Mouse (Mus musculus): ENCODE results near the gene Ankfn1. TPM values are rescaled to one million over a fixed set of nuclear protein-coding genes. Genes with fewer than 3 reads are reported as not detected.

Ankfn1 gene
- polyA plus RNA-seq, 1 experiment from 2014 or later, result 0.18 TPM

- DNase-seq (ENCODE audit: low spot score), result no peak
- Histone ChIP-seq H3K27ac (no peak overlapping the region), H3K4me1 (peaks cover 16% of the 10 kb centered on the region), H3K9me3 (no peaks in the 10 kb centered on the region), H3K27me3 (ENCODE audit: insufficient read depth, poor library complexity, severe bottlenecking) (no peaks in the 10 kb centered on the region), H3K36me3 (no peaks in the 10 kb centered on the region), H3K4me3 (no peak overlapping the region)
- 75% methylated on average over 11 of the region's 11 CpGs for WGBS
These were observed 356.6 kb downstream of the Ankfn1 start for GRCm38 (mm10) chr11:89420767-89421438.

GRCm38 (mm10) chr11:89419863-89420262 lies 357.6 kb downstream of the Ankfn1 start:
- Histone ChIP-seq H3K9me3 (no peaks in the 10 kb centered on the region), H3K27ac (no peak overlapping the region), H3K4me1 (peaks cover 16% of the 10 kb centered on the region), H3K27me3 (ENCODE audit: insufficient read depth, poor library complexity, severe bottlenecking) (no peaks in the 10 kb centered on the region), H3K4me3 (no peak overlapping the region), H3K36me3 (no peaks in the 10 kb centered on the region)
- DNase-seq (ENCODE audit: low spot score), result no peak
- WGBS, result 45% methylated on average over 2 of the region's 2 CpGs

GRCm38 (mm10) chr11:89418644-89419043 lies 358.8 kb downstream of the Ankfn1 start:
- Histone ChIP-seq H3K36me3 (no peaks in the 10 kb centered on the region), H3K9me3 (no peaks in the 10 kb centered on the region), H3K27me3 (ENCODE audit: insufficient read depth, poor library complexity, severe bottlenecking) (no peaks in the 10 kb centered on the region), H3K27ac (peak overlapping the region; percentile 62; the same call in 1 of the 2 replicates), H3K4me1 (peaks cover 16% of the 10 kb centered on the region), H3K4me3 (no peak overlapping the region)
- 46% methylated on average over 12 of the region's 12 CpGs for WGBS
- peak; percentile 79 for DNase-seq (ENCODE audit: low spot score)

- no peak for DNase-seq (ENCODE audit: low spot score)
- WGBS, result 68% methylated on average over 6 of the region's 6 CpGs
- Histone ChIP-seq H3K4me3 (no peak overlapping the region), H3K9me3 (no peaks in the 10 kb centered on the region), H3K36me3 (no peaks in the 10 kb centered on the region), H3K4me1 (peaks cover 16% of the 10 kb centered on the region), H3K27ac (no peak overlapping the region), H3K27me3 (ENCODE audit: insufficient read depth, poor library complexity, severe bottlenecking) (no peaks in the 10 kb centered on the region)
These were observed 360.7 kb downstream of the Ankfn1 start for GRCm38 (mm10) chr11:89416769-89417168.

- Histone ChIP-seq H3K27me3 (ENCODE audit: insufficient read depth, poor library complexity, severe bottlenecking) (no peaks in the 10 kb centered on the region), H3K4me1 (no peaks in the 10 kb centered on the region), H3K27ac (no peak overlapping the region), H3K4me3 (no peak overlapping the region), H3K9me3 (no peaks in the 10 kb centered on the region), H3K36me3 (no peaks in the 10 kb centered on the region)
- WGBS, result 83% methylated on average over 6 of the region's 6 CpGs
- DNase-seq (ENCODE audit: low spot score), result no peak
These were observed 368.7 kb downstream of the Ankfn1 start for GRCm38 (mm10) chr11:89408774-89409173.

- WGBS, result 79% methylated on average over 1 of the region's 1 CpGs
- no peak for DNase-seq (ENCODE audit: low spot score)
- no peaks in the 10 kb centered on the region for H3K36me3 ChIP-seq
- H3K9me3 ChIP-seq, result no peaks in the 10 kb centered on the region
- no peak overlapping the region for H3K4me3 ChIP-seq
- H3K27ac ChIP-seq, result no peak overlapping the region
- no peaks in the 10 kb centered on the region for H3K27me3 ChIP-seq (ENCODE audit: insufficient read depth, poor library complexity, severe bottlenecking)
- no peaks in the 10 kb centered on the region for H3K4me1 ChIP-seq
These were observed 373.0 kb downstream of the Ankfn1 start for GRCm38 (mm10) chr11:89404489-89404888.

GRCm38 (mm10) chr11:89403436-89403835 lies 374.0 kb downstream of the Ankfn1 start:
- 92% methylated on average over 14 of the region's 14 CpGs for WGBS
- no peak for DNase-seq (ENCODE audit: low spot score)

GRCm38 (mm10) chr11:89388851-89389250 lies 388.6 kb downstream of the Ankfn1 start:
- Histone ChIP-seq H3K27me3 (ENCODE audit: insufficient read depth, poor library complexity, severe bottlenecking) (no peaks in the 10 kb centered on the region), H3K4me1 (peaks cover 5% of the 10 kb centered on the region; the same call in 1 of the 2 replicates), H3K27ac (no peak overlapping the region), H3K9me3 (no peaks in the 10 kb centered on the region), H3K4me3 (no peak overlapping the region), H3K36me3 (no peaks in the 10 kb centered on the region)
- 79% methylated on average over 2 of the region's 2 CpGs for WGBS
- no peak for DNase-seq (ENCODE audit: low spot score)

More at GRCm38 (mm10) chr11:89403436-89403835, 374.0 kb downstream of the Ankfn1 start:
- H3K9me3 ChIP-seq, result no peaks in the 10 kb centered on the region
- no peaks in the 10 kb centered on the region for H3K4me1 ChIP-seq
- no peaks in the 10 kb centered on the region for H3K27me3 ChIP-seq (ENCODE audit: insufficient read depth, poor library complexity, severe bottlenecking)
- no peak overlapping the region for H3K4me3 ChIP-seq
- H3K36me3 ChIP-seq, result no peaks in the 10 kb centered on the region
- H3K27ac ChIP-seq, result no peak overlapping the region

GRCm38 (mm10) chr11:89382634-89383009 lies 394.8 kb downstream of the Ankfn1 start:
- 70% methylated on average over 2 of the region's 2 CpGs for WGBS
- Histone ChIP-seq H3K4me1 (peaks cover 35% of the 10 kb centered on the region), H3K27ac (peak overlapping the region; percentile 84), H3K4me3 (no peak overlapping the region; the same call in 1 of the 2 replicates), H3K27me3 (ENCODE audit: insufficient read depth, poor library complexity, severe bottlenecking) (no peaks in the 10 kb centered on the region), H3K9me3 (no peaks in the 10 kb centered on the region), H3K36me3 (no peaks in the 10 kb centered on the region)
- DNase-seq (ENCODE audit: low spot score), result no peak

GRCm38 (mm10) chr11:89381782-89382633 lies 395.4 kb downstream of the Ankfn1 start:
- peak overlapping the region; percentile 3; the same call in 1 of the 2 replicates for H3K4me3 ChIP-seq
- 22% methylated on average over 8 of the region's 8 CpGs for WGBS
- peak overlapping the region; percentile 84 for H3K27ac ChIP-seq
- H3K9me3 ChIP-seq, result no peaks in the 10 kb centered on the region
- H3K36me3 ChIP-seq, result no peaks in the 10 kb centered on the region
- peak; percentile 90 for DNase-seq (ENCODE audit: low spot score)
- no peaks in the 10 kb centered on the region for H3K27me3 ChIP-seq (ENCODE audit: insufficient read depth, poor library complexity, severe bottlenecking)
- peaks cover 35% of the 10 kb centered on the region for H3K4me1 ChIP-seq

- H3K36me3 ChIP-seq, result no peaks in the 10 kb centered on the region
- no peaks in the 10 kb centered on the region for H3K27me3 ChIP-seq (ENCODE audit: insufficient read depth, poor library complexity, severe bottlenecking)
- peak; percentile 66 for DNase-seq (ENCODE audit: low spot score)
- H3K27ac ChIP-seq, result peak overlapping the region; percentile 11; the same call in 1 of the 2 replicates
- 88% methylated on average over 14 of the region's 14 CpGs for WGBS
- H3K9me3 ChIP-seq, result no peaks in the 10 kb centered on the region
- no peak overlapping the region for H3K4me3 ChIP-seq
- H3K4me1 ChIP-seq, result peaks cover 22% of the 10 kb centered on the region
These were observed 406.5 kb downstream of the Ankfn1 start for GRCm38 (mm10) chr11:89370941-89371340.

- H3K36me3 ChIP-seq, result no peaks in the 10 kb centered on the region
- peak; percentile 61 for DNase-seq (ENCODE audit: low spot score)
- H3K4me3 ChIP-seq, result no peak overlapping the region
- H3K9me3 ChIP-seq, result no peaks in the 10 kb centered on the region
- 59% methylated on average over 7 of the region's 7 CpGs for WGBS
- H3K27me3 ChIP-seq (ENCODE audit: insufficient read depth, poor library complexity, severe bottlenecking), result no peaks in the 10 kb centered on the region
- peak overlapping the region; percentile 11; the same call in 1 of the 2 replicates for H3K27ac ChIP-seq
- peaks cover 22% of the 10 kb centered on the region for H3K4me1 ChIP-seq
These were observed 407.1 kb downstream of the Ankfn1 start for GRCm38 (mm10) chr11:89370373-89370772.

- WGBS, result 88% methylated on average over 3 of the region's 3 CpGs
- peak; percentile 56 for DNase-seq (ENCODE audit: low spot score)
- no peaks in the 10 kb centered on the region for H3K9me3 ChIP-seq
- peaks cover 13% of the 10 kb centered on the region for H3K4me1 ChIP-seq
- H3K36me3 ChIP-seq, result no peaks in the 10 kb centered on the region
- H3K27me3 ChIP-seq (ENCODE audit: insufficient read depth, poor library complexity, severe bottlenecking), result no peaks in the 10 kb centered on the region
- no peak overlapping the region for H3K27ac ChIP-seq
- no peak overlapping the region for H3K4me3 ChIP-seq
These were observed 413.5 kb downstream of the Ankfn1 start for GRCm38 (mm10) chr11:89363981-89364380.
